Mouse (Mus musculus) telencephalon, adult 2 months (tissue): Measurements from ENCODE around the gene Hectd1.

Experiments
- DNase-seq: peaks from one replicate; pipeline ENCODE4 v3.0.0-alpha.2; 2011; ENCODE audit warnings: low read depth, low spot score

The Hectd1 gene

DNA sequence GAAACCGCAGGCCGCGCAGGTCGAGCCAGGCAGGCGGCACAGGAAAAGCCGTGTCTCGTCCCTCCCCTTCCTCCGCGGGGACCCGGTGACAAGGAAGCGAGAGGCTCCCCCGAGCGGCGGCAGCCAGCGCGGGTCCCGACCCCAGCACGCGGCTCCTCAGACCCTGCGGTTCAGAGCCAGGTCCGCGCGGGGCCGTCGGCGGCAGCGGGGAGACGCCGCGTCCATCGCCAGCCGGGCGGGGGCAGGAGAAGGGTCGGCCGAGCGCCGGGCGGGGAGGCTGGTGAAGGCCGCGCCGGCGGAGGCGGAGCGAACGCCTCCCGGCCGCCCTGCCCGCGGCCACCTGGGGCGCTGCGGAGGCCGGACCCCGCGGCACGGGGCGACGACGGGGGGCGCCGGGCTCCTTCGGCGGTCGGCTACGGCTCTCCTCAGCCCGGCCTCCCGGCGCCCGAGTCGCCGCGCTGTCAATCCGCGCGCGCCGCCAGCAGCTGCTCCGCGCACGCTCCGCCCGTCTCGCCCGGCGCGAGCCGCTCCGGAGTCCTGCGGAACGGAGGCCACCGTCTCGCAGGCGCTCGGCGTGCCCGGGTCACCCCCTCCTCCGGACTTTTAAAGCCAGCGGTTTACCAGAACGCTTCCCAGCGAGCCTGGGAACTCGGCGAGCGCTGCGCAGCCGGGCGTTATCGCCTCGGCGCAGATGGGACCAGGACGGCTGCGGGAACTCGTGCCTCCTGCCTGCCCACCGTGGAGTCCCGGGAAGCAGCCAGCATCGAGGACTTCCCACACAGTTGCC lies at the start of gene Hectd1:
Hectd1 (minus strand) TSS at position 247 of the 787 bp plus-strand sequence.
- peak; percentile 15 for DNase-seq

DNA sequence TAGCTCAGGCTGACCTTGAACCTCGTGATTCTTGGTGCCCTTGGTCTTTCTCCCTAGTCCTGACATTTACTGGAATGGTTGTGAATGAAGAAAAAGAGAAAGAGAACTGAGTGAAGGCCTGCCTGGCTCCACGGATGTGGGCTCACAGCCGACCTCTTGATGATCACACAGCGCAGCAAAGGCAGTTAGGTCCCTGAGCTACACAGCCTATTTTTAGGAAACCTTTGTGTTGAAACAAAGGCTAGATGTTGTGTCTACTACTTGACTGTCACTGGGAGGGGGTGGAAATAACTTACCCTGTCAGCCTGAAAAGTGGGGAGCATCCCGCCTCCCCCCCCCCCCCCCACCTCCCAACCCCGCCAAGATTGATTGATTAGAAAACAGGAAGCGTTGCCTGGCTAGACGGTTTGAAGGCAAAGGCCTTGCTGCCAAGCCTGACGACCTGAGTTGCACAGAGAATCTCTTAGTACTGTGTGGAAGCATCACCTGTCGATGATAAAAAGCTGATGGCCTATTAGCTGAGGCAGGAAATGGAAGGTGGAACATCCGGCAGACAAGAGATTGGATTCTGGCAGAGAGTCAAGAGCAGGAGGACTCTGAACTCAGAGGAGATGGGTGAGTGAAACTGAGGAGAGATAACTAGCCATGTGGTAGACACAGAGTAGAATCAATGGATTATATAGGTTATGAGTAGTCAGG lies 42.3 kb upstream of the Hectd1 start:
- DNase-seq, result no peak

DNA sequence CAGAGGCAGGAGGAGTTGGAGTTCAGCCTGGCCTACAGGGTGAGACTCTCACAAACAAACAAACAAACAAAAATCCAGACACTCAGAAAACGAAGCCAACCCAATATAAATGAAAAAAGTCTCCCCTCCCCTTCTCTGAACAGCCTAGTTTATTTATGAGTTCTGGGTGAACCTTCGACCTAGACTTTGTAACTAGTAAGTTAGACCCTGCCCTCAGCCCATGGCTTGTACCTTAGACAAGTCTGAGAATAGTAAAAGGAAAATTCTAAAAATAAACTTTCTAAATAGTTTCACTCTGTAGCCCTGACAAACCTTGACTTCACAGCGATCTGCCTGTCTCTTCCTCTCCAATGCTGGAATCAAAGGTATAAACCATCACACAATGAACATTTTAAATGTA lies 40.2 kb upstream of the Hectd1 start:
- DNase-seq, result no peak

DNA sequence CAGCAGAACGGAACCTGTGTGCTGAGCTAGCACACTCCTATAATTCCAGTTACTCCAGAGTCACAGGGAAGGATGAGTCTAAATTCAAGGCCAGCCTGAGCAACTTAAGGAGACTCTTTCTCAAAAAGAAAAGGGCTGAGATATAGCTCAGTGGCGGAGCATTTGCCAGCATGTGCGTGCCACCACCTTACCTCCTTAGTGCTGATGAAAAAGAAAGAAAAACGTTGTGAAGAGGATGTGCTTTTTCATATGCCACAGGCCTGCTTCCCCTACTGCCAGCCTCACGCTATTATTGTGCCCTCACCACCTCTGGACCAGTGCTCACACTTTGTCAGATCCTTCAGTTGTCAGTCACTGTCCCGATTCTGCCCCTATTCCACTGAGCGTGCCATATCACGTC lies 37.7 kb upstream of the Hectd1 start:
- DNase-seq, result no peak

DNA sequence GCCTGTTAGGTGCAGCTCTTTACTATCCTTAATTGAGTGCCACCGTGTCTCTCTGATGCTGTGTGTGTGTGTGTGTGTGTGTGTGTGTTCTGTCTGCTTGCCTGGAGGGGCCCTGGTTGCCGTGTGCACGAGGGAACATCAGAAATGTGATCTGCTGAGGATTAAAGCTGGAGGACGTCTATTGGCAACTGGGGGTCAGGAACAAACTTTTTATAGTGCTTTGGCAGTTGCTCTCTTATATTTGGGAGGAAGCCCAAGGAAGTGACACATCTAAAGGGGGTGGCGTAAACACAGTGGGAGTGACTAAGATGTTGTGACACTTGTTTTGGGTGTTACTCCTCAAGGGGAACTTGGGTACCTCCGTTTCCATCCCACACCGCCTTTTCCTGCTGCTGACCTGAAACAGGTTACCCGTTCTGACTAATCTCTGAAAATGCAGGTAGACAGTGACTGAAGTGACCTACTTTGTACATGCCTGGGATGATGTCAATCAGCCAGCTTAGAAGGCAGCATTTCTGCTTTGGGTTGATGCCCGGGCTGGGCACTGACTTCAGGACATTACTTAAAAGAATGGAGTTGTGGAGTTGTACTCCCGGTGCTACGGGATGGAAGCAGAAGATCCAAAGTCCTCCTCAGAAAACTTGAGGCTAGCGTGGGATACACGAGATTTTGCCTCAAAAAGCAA lies 37.0 kb upstream of the Hectd1 start:
- no peak for DNase-seq

DNA sequence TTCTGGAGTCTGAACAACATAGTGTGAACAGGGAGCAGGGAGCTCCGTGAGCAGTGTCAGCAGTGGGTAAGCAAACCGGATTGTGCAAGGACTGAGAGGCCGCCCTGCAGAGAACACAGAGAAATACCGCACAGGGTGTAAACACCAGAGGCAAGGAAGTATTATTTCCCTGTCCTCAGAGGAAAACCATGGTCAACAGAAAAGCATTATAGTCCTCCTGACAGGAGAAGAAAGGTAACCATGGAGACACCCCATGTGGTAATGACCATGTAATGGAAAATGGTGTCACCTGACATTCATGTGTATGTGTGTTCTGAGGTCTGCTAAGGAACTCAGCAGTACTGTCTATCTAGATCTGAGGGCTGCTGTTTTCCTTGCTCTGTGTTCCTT lies 36.4 kb upstream of the Hectd1 start:
- no peak for DNase-seq

DNA sequence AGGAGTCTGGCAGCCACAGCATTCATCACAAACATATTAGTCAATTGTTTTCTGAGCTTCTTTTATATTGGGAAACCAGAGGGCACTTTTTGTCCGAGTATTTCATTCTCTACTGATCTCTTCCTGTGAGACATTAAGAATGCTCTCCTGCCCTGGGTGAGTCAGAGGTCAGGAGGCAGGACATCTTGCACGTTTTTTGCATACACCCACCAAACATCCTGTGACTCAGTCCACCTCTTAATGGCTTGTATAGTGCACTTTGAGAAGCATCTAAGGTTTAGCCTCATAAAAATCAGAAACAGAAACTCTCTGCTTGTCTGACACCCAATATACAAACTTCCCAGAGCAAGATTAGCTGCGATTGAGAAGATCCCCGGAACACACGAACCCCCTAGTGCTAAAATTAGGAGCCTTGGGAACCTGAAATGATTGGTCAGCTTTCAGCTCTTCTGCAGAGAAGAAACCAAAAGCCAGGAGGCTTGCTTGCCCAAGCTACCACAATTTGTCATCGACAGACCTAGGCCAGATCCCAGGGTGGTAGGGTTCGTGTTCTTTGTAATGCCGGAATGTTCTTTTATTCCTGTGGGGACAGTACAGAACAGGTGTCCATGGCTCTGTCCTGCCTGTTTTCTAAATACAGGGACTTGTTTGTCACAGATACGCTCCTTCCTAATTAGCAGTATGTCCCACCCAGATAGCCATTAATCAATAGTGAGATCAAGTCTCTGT lies 35.9 kb upstream of the Hectd1 start:
- DNase-seq, result no peak

DNA sequence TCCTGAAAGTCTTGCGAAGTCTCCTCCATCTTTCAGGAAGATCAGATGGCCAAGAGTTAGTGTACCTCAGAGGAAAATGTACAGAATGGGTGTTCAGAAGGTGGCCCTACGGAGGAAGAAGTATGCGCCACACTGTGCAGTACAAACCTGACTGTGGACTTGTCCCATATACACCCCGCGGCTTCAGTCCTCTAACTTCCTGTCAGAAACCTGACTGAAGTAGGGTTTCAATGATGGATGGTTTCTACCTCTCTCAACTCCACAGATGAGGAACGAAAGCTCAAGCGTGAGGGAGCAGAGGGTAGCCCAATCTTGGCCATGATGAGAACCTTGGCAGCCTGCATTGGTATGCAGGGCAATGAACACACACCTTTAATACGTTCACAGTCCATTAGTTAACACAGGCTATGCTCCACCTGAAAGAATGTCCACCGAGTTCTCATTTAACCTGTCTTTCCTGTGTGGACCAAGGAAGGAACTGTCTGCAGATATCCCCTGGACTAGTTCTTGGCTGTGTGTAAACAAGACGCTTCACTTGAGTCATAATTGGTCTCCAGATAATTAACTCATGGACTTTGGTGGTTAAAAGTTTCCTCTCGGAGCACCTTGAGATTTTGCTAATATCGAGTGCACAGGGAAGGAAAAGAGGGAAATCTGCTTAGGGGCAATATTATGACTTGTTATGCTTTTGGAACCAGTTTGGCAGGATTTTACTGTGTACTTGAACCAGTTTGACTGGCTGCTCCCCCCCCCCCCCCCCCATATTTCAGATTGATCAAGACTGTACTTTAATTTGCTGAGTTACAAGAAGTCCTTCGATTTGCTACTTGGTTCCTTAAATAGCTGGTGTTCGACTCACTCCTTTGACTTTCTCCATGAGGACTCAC lies 34.0 kb upstream of the Hectd1 start:
- no peak for DNase-seq

DNA sequence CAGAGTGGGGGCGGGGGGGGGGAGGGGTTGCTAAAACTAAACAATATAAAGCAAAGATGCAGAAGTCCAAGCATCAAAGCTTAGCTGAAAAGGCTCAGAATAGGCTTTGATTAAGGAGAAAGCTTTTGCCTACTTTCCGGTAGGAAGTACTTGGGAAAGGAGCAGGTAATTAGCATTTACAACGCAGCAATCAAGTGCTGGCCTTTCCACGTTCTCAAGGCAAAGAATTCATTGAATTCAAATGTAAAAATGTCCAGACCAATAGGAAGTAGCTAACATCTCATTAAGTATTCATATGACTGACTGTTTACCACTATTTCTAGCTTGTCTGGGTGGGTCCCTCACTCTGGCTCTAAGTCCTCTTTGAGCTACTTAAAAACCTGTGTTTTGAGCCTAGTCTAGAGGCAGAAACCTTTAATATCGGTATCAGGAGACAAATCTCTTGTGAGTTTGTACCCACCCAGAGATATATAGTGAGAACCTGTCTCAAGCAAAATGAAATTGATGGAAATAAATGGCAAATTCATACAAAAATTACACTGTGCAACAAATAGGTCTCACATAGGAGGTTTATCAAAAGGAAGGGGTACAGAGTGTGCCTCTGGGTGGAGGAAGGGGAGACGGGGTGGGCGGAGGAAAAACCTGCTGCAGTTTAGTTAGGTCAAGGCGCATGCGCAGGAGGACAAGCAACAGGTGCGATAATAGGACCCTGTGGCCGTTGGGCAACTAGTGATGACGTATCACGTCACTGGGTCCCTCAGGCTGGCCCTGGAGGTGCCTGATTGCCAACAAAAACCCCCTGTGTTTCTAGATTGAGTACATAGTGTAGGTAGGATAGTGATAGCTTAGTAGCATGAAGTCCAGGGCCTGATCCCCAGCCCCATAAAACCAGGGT lies 29.0 kb upstream of the Hectd1 start:
- no peak for DNase-seq

DNA sequence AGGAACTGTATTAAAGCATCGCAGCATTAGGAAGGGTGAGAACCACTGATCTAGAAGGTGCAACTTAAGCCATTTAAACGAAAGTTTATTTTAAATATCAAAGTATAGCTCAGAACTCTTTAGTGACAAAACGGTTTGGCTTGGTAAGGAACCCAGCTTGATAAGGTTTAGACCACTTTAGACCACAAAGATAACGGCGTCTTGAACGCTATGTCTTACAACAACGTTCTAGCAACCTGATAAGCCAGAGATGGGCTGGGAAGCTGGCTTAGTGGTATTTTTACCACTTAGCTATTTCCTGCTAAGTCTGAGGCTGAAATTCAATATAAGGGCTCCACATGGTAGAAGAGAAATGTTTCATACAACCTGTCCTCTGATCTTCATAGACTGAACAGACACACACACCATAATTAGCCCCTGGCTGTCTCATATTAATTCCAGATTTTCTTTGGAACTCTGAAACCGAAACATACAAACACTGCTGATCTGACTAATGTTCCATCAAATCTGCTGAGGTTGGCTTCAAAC lies 27.5 kb upstream of the Hectd1 start:
- no peak for DNase-seq

DNA sequence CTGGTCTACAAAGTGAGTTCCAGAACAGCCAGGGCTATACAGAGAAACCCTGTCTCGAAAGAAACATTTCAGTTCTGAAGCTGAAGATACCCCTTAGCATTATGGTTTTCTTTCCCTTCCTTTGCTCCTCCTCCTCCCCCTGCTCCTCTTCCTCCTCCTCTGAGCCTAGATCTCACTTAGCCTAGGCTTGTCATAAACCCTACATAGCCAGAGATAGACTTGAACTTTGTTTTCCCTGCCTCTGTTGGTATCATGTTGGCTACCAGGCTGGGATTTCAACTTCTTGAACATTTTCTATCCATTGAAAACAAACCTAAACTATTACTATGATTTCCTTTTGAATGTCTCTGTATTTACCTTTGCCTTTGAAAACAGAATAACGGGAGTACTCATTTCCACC lies 26.5 kb upstream of the Hectd1 start:
- DNase-seq, result no peak

DNA sequence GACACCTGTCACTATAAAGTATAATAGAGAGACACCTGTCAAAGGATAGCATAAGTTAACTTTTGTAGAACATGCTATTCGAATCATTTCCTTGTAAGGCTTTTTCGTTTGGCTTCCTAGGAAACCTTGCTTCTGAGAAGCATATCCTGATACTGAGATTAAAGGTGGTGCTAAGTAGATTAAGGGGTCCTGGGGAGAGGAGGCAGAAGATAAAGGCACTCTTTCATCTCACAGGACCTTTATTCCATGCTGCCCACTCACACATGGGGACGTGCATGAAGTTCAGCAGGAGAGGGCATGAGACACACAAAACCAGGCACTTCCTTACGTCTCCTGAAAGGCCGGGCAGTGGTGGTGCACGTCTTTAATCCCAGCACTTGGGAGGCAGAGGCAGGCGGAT lies 26.1 kb upstream of the Hectd1 start:
- DNase-seq, result no peak

DNA sequence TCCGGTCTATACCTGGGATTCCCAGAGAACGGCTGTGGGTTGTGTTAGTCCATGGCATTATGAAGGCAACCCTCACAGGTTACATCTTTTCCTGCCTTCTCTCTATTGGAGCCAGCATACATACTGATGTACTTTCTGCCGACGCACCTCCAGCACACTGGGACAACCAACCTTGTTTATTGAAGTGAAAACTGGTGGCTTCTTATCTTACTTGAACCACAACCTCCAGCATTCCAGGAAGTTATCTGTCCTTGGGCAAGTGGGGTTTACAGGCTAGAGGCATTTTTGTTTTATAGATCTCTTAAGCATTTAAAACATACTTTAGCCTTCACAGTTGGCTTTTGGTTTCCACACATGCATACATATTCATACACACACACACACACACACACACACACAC lies 22.3 kb upstream of the Hectd1 start:
- no peak for DNase-seq

DNA sequence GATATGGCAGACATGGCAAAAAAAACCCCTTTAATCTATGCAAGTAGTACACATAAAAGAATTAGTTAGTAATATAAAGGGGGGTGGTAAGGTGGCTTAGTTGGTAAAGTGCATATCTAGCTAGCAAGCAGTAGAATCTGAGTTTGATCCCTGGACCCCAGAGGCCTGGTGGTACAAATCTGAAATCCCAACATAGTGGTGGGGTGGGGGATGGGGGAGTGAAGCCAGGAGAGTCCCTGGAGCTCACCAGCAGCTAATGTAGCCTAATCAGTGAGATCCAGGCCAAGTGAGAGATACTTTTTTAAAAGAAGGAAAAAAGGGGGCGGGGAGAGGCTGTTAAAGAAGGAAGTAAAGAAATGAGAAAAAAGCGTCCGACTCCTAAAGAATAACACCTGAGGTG lies 21.8 kb upstream of the Hectd1 start:
- no peak for DNase-seq

DNA sequence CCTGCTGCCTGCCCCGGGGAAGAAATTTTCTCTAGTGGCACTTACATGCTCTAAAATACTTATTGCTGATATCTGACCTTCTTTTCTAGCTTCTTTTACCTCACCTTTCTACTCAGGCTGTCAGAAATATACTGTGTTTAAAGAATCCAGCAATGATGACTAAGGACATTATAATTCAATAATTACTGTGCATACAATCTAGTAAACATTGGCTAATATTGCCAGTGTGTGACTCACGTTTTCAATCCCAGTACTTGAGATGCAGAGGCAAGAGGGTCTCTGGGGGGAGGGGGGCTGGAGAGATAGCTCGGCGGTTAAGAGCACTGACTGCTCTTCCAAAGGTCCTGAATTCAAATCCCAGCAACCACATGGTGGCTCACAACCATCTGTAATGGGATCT lies 21.0 kb upstream of the Hectd1 start:
- DNase-seq, result no peak

DNA sequence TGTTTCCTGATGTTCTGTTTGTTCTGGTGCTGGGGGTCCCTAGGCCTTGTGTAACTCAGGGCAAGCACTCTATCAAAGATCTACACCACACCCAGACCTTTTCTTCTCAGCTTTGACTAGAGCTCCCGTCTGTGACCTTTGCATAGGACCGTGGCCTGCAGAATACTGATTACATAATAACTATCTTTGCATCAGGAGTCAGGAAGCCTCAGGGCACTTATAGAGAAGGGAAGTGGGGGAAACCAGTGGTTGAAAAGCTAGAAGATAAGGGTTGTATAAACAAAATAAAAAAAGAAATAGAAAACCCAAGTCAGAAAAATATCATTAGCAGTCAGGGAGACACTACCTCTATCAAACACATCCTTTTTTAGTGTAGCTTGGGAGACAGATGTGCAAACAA lies 20.6 kb upstream of the Hectd1 start:
- no peak for DNase-seq

DNA sequence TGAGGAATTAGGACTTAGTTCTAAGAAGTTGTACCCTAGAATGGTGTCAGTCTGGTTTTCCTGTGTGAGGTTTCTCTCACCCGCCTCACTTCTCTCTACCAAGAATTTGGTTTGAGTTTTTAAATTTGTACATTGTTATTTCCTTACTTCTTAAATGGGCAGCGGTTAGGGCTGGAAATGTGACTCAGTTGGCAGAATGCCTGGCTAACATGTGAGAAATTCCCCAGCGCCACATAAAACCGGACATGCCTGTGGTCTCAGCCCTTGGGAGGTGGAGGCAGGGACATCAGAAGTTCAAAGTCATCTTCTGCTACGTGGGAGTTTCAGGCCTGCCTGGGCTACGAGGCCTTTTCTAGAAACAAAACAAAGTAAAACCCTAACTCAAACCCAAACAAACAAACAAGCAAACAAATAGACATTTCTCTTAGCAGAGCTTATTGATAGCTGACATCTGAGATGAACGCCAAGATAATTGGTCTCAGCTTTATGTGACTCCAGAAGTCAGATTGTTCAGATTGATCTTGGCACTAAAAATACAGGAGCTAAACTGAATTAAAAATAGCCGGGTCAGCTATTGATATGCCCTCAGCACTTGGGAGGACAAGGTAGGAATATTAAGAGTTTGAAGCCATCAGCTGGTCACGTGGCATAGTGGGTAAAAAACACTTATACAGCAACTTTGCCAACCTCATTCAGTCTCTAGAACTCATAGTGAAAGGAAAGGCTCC lies 18.8 kb upstream of the Hectd1 start:
- DNase-seq, result no peak

DNA sequence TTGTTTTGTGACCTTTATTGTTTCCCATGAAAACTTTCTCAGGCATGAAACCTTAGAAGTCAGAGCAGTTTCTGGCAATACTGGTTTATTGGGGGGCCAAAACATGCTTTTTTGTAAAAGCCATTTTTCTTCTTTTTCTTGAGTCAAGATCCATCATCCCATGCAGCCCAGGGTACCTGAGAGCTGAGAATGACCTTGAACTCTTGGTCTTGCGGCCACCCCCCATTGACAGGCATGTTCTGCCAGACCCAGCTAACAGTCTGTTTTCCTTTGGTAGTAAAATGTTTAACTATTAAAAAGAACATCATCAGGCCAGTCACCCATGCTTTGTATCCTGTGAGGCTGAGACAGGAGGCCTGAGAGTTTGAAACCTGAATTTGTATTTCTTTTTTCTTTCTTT lies 15.9 kb upstream of the Hectd1 start:
- no peak for DNase-seq

DNA sequence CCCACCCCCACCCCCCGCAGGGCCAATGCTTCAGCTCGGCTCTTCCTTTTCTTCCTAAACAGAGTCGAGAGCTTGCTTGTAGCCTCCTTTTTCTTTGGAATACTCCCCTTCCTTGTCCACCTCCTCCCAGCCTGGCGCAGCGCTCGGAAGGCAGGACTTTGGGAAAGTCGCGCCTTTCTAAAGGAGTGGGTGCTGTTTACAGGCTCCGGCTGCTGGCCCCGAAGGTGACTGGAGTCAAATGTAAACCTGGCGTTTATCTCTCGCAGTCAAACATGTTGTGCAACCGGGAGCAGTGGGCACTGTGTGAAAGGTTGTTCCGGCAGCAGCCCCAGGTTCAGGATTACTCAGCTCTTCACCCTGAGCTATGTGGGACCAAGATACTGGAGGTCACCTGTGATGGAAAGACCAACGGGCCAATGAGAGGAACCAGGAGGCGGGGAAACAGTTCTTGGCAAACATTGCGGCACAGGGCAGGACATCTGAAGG lies 15.5 kb upstream of the Hectd1 start:
- DNase-seq, result peak; percentile 55
